ENCODE assay signal across 9 mouse cellular contexts in the genomic region with DNA sequence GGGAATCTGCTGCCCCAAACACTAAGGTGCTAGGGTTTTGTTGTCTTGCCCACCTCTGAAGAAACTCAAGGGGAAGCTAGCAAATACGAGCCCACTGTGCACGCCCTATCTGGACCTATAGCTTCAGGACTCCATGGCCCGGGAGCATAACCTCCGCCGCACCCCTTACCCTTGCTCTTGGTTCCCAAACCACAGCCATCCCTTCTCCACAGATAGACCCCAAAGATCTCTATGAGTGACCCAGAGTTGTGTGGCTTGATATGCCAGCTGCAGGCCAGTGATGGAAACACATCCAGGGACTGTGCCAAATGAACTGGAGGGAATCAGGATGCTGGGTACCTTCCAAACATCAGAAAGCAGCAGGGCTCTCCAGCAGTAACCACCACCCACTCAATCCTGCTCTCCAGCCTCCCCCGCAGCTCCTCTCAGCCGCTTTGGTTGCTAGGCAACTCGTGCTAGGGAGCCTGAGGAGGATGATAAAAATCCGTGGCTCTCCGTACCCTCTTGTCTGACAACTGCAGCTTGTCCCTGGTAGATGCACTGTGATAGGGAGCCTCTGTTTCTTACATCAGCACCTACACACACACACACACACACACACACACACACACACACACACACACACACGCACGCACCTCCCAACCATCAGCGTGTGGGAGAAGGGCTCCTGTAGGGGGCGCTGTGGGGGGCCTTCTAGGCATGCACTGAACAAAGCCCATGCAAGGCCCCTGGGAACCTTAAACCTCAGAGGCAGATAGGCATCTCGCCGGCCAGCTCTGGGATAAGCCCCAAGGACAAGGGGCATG. TPM values are rescaled to one million over a fixed set of nuclear protein-coding genes. Genes with fewer than 3 reads are reported as not detected.
A peak's percentile ranks its signal among the peaks of the same experiment; 100 is the strongest.
DNase-seq lines count a peak whose midpoint lies in the region; ATAC-seq and TF ChIP-seq lines count a peak whose summit lies in the region.
"Had no signal": no experiment of that assay in that cellular context is flagged by ENCODE, and none has a peak within 500 bp of the region (broad histone marks: within the 10 kb centered on the region; RNA-seq: fewer than 3 reads in every experiment).

No protein-coding gene starts in this region.

- H3K9ac ChIP-seq in kidney, postnatal 0 days (ENCODE audit: low read depth, low read length), result no peak overlapping the region
- H3K9ac ChIP-seq in forebrain, embryonic 15.5 days (replicated peaks), result no peak overlapping the region; the same call in 1 of the 2 replicates
- H3K9ac ChIP-seq in midbrain, embryonic 14.5 days (replicated peaks; ENCODE audit: low read length), result 0 out of 2 replicates have a peak overlapping the region, but pooled peaks have one; percentile 14
- H3K9ac ChIP-seq: liver, embryonic 15.5 days had no signal

- no peaks in the 10 kb centered on the region for H3K36me3 ChIP-seq in kidney, postnatal 0 days (ENCODE audit: insufficient read depth, low read length)
- H3K36me3 ChIP-seq in forebrain, embryonic 15.5 days, result no peaks in the 10 kb centered on the region
- no peaks in the 10 kb centered on the region for H3K36me3 ChIP-seq in midbrain, embryonic 14.5 days (ENCODE audit: control insufficient read depth, insufficient read depth, low read length)
- H3K36me3 ChIP-seq: liver, embryonic 15.5 days had no signal

- peak; percentile 53 for TF ChIP-seq CTCF in kidney, postnatal 0 days (IDR thresholded peaks at IDR 0.05; ENCODE audit: low read depth)

- 34% methylated on average over 16 of the region's 16 CpGs for WGBS in kidney, postnatal 0 days
- WGBS in forebrain, embryonic 15.5 days, result 33% methylated on average over 16 of the region's 16 CpGs
- 28% methylated on average over 16 of the region's 16 CpGs for WGBS in midbrain, embryonic 14.5 days

- H3K27me3 ChIP-seq in kidney, postnatal 0 days (ENCODE audit: insufficient read depth, low read length), result no peaks in the 10 kb centered on the region
- no peaks in the 10 kb centered on the region for H3K27me3 ChIP-seq in forebrain, embryonic 15.5 days
- H3K27me3 ChIP-seq in midbrain, embryonic 14.5 days (ENCODE audit: control insufficient read depth, insufficient read depth, low read length), result no peaks in the 10 kb centered on the region
- H3K27me3 ChIP-seq: liver, embryonic 15.5 days had no signal

- no peak overlapping the region for H3K4me2 ChIP-seq in kidney, postnatal 0 days (ENCODE audit: low read length)
- H3K4me2 ChIP-seq in forebrain, embryonic 15.5 days (replicated peaks), result peak overlapping the region; percentile 31
- peak overlapping the region; percentile 42 for H3K4me2 ChIP-seq in midbrain, embryonic 14.5 days (ENCODE audit: low read length)
- H3K4me2 ChIP-seq: liver, embryonic 15.5 days had no signal

- ATAC-seq in kidney, postnatal 0 days (replicated peaks; ENCODE audit: low FRiP score, low read depth), result no peak; the same call in 1 of the 2 replicates
- ATAC-seq in forebrain, embryonic 15.5 days (replicated peaks), result peak; percentile 90
- peak; percentile 68 for ATAC-seq in midbrain, embryonic 14.5 days (ENCODE audit: low FRiP score, low TSS enrichment)
- ATAC-seq in erythroid progenitor cell, adult 5-6 weeks (replicated peaks; ENCODE audit: low FRiP score, poor library complexity, severe bottlenecking), result no peak

- no peak overlapping the region for H3K27ac ChIP-seq in kidney, postnatal 0 days
- peak overlapping the region; percentile 72 for H3K27ac ChIP-seq in forebrain, embryonic 15.5 days (replicated peaks)
- H3K27ac ChIP-seq in midbrain, embryonic 14.5 days (replicated peaks; ENCODE audit: low read depth, low read length), result peak overlapping the region; percentile 69
- H3K27ac ChIP-seq: liver, embryonic 15.5 days had no signal

- H3K4me1 ChIP-seq in kidney, postnatal 0 days (replicated peaks; ENCODE audit: insufficient read depth, low read length), result peaks cover 15% of the 10 kb centered on the region
- peaks cover 29% of the 10 kb centered on the region for H3K4me1 ChIP-seq in forebrain, embryonic 15.5 days
- peaks cover 19% of the 10 kb centered on the region for H3K4me1 ChIP-seq in midbrain, embryonic 14.5 days (ENCODE audit: control insufficient read depth, insufficient read depth, low read length)

- peak; percentile 83 for DNase-seq in kidney, postnatal 0 days (ENCODE audit: low spot score)
- DNase-seq in kidney, adult 11 months, result no peak
- DNase-seq in adrenal gland, postnatal 10 days, result peak; percentile 73
- peak; percentile 76 to 82 for DNase-seq in layer of hippocampus, postnatal 36 days
- peak; percentile 87 for DNase-seq in midbrain, embryonic 14.5 days
- peak; percentile 95 for DNase-seq in telencephalon, adult 2 months (ENCODE audit: low read depth, low spot score)

- no peaks in the 10 kb centered on the region for H3K9me3 ChIP-seq in kidney, postnatal 0 days (replicated peaks; ENCODE audit: low read length)
- H3K9me3 ChIP-seq in forebrain, embryonic 15.5 days, result no peaks in the 10 kb centered on the region
- H3K9me3 ChIP-seq in midbrain, embryonic 14.5 days (ENCODE audit: control insufficient read depth, low read length), result no peaks in the 10 kb centered on the region
- H3K9me3 ChIP-seq: liver, embryonic 15.5 days had no signal

- no peak overlapping the region for H3K4me3 ChIP-seq in kidney, postnatal 0 days (replicated peaks; ENCODE audit: low read depth, low read length)
- no peak overlapping the region for H3K4me3 ChIP-seq in forebrain, embryonic 15.5 days
- H3K4me3 ChIP-seq in midbrain, embryonic 14.5 days (replicated peaks; ENCODE audit: low read depth, low read length), result no peak overlapping the region
- H3K4me3 ChIP-seq: liver, embryonic 15.5 days had no signal

RNA-seq across cellular contexts. Expression of a gene that starts 28.6 kb away (rescaled TPM):
- polyA plus RNA-seq in kidney, postnatal 0 days (2015; fragmentation: Nextera tagmentation; extraction: Ambion mirVana), result 15.1 and 15.4 TPM in 2 replicates
- 10 to 100 TPM; 34.5 to 37.6 TPM for total RNA-seq in adrenal gland, postnatal 10 days (2021)
- polyA plus RNA-seq in forebrain, embryonic 15.5 days (2015; fragmentation: Nextera tagmentation; extraction: Ambion mirVana), result 44.1 and 49.0 TPM in 2 replicates
- total RNA-seq in layer of hippocampus, postnatal 36 days (2021), result 100 to 1,000 TPM in 1 of 2 experiments, 10 to 100 TPM in 1; 98.4 to 102 TPM
- 71.5 and 103 TPM in 2 replicates for polyA plus RNA-seq in midbrain, embryonic 14.5 days (2014; fragmentation: Nextera tagmentation; extraction: Ambion mirVana)
- total RNA-seq in erythroid progenitor cell, adult 5-6 weeks (2015; ENCODE audit: low replicate concordance), result 9.7 and 24.7 TPM in 2 replicates
- total RNA-seq in erythroid progenitor cell, adult 5-6 weeks (2017; ENCODE audit: low replicate concordance), result 24.1 and 25.0 TPM in 2 replicates

RNA-seq across cellular contexts. Expression of a gene that starts 55.4 kb away (rescaled TPM):
- 26.8 and 26.9 TPM in 2 replicates for polyA plus RNA-seq in kidney, postnatal 0 days (2015; fragmentation: Nextera tagmentation; extraction: Ambion mirVana)
- 10 to 100 TPM; 18.2 to 24.4 TPM for total RNA-seq in adrenal gland, postnatal 10 days (2021)
- polyA plus RNA-seq in forebrain, embryonic 15.5 days (2015; fragmentation: Nextera tagmentation; extraction: Ambion mirVana), result 5.4 and 5.9 TPM in 2 replicates
- 10 to 100 TPM in 1 of 2 experiments, 1 to 10 TPM in 1; 9.2 to 10.3 TPM for total RNA-seq in layer of hippocampus, postnatal 36 days (2021)
- 3.1 and 5.2 TPM in 2 replicates for polyA plus RNA-seq in midbrain, embryonic 14.5 days (2014; fragmentation: Nextera tagmentation; extraction: Ambion mirVana)
- 18.9 and 29.6 TPM in 2 replicates for total RNA-seq in erythroid progenitor cell, adult 5-6 weeks (2015; ENCODE audit: low replicate concordance)
- total RNA-seq in erythroid progenitor cell, adult 5-6 weeks (2017; ENCODE audit: low replicate concordance), result 5.3 and 7.2 TPM in 2 replicates

Comparison
In these comparisons a context has a peak if more than half of its experiments do, and no peak if none do; other contexts are left out.
1. ATAC-seq: peak in forebrain, embryonic 15.5 days (single experiment) and midbrain, embryonic 14.5 days (single experiment); none in kidney, postnatal 0 days (single experiment) and erythroid progenitor cell, adult 5-6 weeks (single experiment).